Mouse (Mus musculus): ENCODE measurements around the gene Vmn1r51. TPM values are rescaled to one million over a fixed set of nuclear protein-coding genes. Genes with fewer than 3 reads are reported as not detected.
"Not testable (repeated sequence)": the region's sequence is repeated elsewhere in the genome, so short reads cannot be mapped to it uniquely, and the experiment has no call there.

Vmn1r51 gene
- not detected in 2 replicates for polyA plus RNA-seq (2016; fragmentation: Nextera tagmentation; extraction: Ambion mirVana)

- not testable (repeated sequence) for H3K9ac ChIP-seq; H3K4me1 ChIP-seq; H3K27ac ChIP-seq; H3K4me3 ChIP-seq; H3K9me3 ChIP-seq (replicated peaks); H3K4me2 ChIP-seq; H3K36me3 ChIP-seq; ATAC-seq; H3K27me3 ChIP-seq (replicated peaks)
- 76% methylated on average over 1 of the region's 1 CpGs for WGBS (ENCODE audit: insufficient replicate concordance)
These were observed at the start of gene Vmn1r51 for GRCm38 (mm10) chr6:90122296-90122695. Vmn1r51 (plus strand) TSS chr6:90122596.

- H3K4me3 ChIP-seq: no peak within 1 kb of the TSS
- no peak within 1 kb of the TSS for H3K27ac ChIP-seq
- H3K27me3 ChIP-seq (replicated peaks): no peaks in the 10 kb centered on the region
- no peaks in the 10 kb centered on the region for H3K36me3 ChIP-seq
- H3K4me1 ChIP-seq: no peaks in the 10 kb centered on the region
- H3K9me3 ChIP-seq (replicated peaks): peaks cover 9% of the 10 kb centered on the region
- WGBS (ENCODE audit: insufficient replicate concordance): 55% methylated on average over 4 of the region's 4 CpGs
- no peak for ATAC-seq
- no peak within 1 kb of the TSS for H3K9ac ChIP-seq
- no peak within 1 kb of the TSS for H3K4me2 ChIP-seq
These were observed 44.0 kb upstream of the Vmn1r51 start, which contains the start of gene Vmn1r49 for GRCm38 (mm10) chr6:90078406-90078805. Vmn1r49 (minus strand) TSS chr6:90078506.

GRCm38 (mm10) chr6:90100566-90100965, 21.8 kb upstream of the Vmn1r51 start:
- Histone ChIP-seq H3K9me3 (replicated peaks) (0 out of 2 replicates have a peak, but pooled peaks cover 5% of the 10 kb centered on the region), H3K4me3 (no peak overlapping the region), H3K27me3 (replicated peaks) (no peaks in the 10 kb centered on the region), H3K4me1 (no peaks in the 10 kb centered on the region), H3K27ac (no peak overlapping the region), H3K4me2 (no peak overlapping the region), H3K9ac (no peak overlapping the region), H3K36me3 (no peaks in the 10 kb centered on the region)
- no peak for ATAC-seq
- WGBS (ENCODE audit: insufficient replicate concordance): 68% methylated on average over 2 of the region's 2 CpGs

GRCm38 (mm10) chr6:90101130-90101529, 21.3 kb upstream of the Vmn1r51 start, which contains the start of gene Vmn1r50:
Vmn1r50 (plus strand) TSS chr6:90101430.
- no peak within 1 kb of the TSS for H3K27ac ChIP-seq
- H3K4me3 ChIP-seq: no peak within 1 kb of the TSS
- H3K4me1 ChIP-seq: no peaks in the 10 kb centered on the region
- 0 out of 2 replicates have a peak, but pooled peaks cover 5% of the 10 kb centered on the region for H3K9me3 ChIP-seq (replicated peaks)
- H3K36me3 ChIP-seq: no peaks in the 10 kb centered on the region
- H3K9ac ChIP-seq: no peak within 1 kb of the TSS
- ATAC-seq: no peak
- no peak within 1 kb of the TSS for H3K4me2 ChIP-seq
- no peaks in the 10 kb centered on the region for H3K27me3 ChIP-seq (replicated peaks)
- WGBS (ENCODE audit: insufficient replicate concordance): 30% methylated on average over 2 of the region's 2 CpGs

GRCm38 (mm10) chr6:90160139-90160538, 37.7 kb downstream of the Vmn1r51 start:
- H3K27ac ChIP-seq: no peak overlapping the region
- H3K9ac ChIP-seq: no peak overlapping the region
- no peaks in the 10 kb centered on the region for H3K27me3 ChIP-seq (replicated peaks)
- H3K9me3 ChIP-seq (replicated peaks): no peaks in the 10 kb centered on the region; the same call in 1 of the 2 replicates
- 65% methylated on average over 3 of the region's 3 CpGs for WGBS (ENCODE audit: insufficient replicate concordance)
- H3K36me3 ChIP-seq: no peaks in the 10 kb centered on the region
- H3K4me2 ChIP-seq: no peak overlapping the region
- no peak for ATAC-seq
- no peak overlapping the region for H3K4me3 ChIP-seq
- no peaks in the 10 kb centered on the region for H3K4me1 ChIP-seq

- H3K4me1 ChIP-seq: no peaks in the 10 kb centered on the region
- H3K27me3 ChIP-seq (replicated peaks): no peaks in the 10 kb centered on the region
- no peak within 1 kb of the TSS for H3K27ac ChIP-seq
- H3K4me3 ChIP-seq: no peak within 1 kb of the TSS
- no peak within 1 kb of the TSS for H3K4me2 ChIP-seq
- H3K9ac ChIP-seq: no peak within 1 kb of the TSS
- 34% methylated on average over 2 of the region's 2 CpGs for WGBS (ENCODE audit: insufficient replicate concordance)
- H3K9me3 ChIP-seq (replicated peaks): no peaks in the 10 kb centered on the region
- no peak for ATAC-seq
- no peaks in the 10 kb centered on the region for H3K36me3 ChIP-seq
These were observed 52.1 kb downstream of the Vmn1r51 start, which contains the start of gene Vmn1r52 for GRCm38 (mm10) chr6:90174508-90174907. Vmn1r52 (plus strand) TSS chr6:90174808.

Other genes with a start within 250 kb of the Vmn1r51 start
- not detected in 2 replicates for gene Vmn1r42, start 246.2 kb upstream of the Vmn1r51 start, polyA plus RNA-seq (2016; fragmentation: Nextera tagmentation; extraction: Ambion mirVana)
- not detected in 2 replicates for gene Vmn1r43, start 246.2 kb upstream of the Vmn1r51 start, polyA plus RNA-seq (2016; fragmentation: Nextera tagmentation; extraction: Ambion mirVana)
- gene Vmn1r44, start 238.9 kb upstream of the Vmn1r51 start, polyA plus RNA-seq (2016; fragmentation: Nextera tagmentation; extraction: Ambion mirVana): not detected in 2 replicates
- gene Vmn1r45, start 182.0 kb upstream of the Vmn1r51 start, polyA plus RNA-seq (2016; fragmentation: Nextera tagmentation; extraction: Ambion mirVana): not detected in 2 replicates
- gene Vmn1r46, start 153.3 kb upstream of the Vmn1r51 start, polyA plus RNA-seq (2016; fragmentation: Nextera tagmentation; extraction: Ambion mirVana): not detected in 2 replicates
- gene Vmn1r47, start 106.4 kb upstream of the Vmn1r51 start, polyA plus RNA-seq (2016; fragmentation: Nextera tagmentation; extraction: Ambion mirVana): not detected in 2 replicates
- gene Vmn1r48, start 85.8 kb upstream of the Vmn1r51 start, polyA plus RNA-seq (2016; fragmentation: Nextera tagmentation; extraction: Ambion mirVana): not detected in 2 replicates
- gene Vmn1r49, start 44.1 kb upstream of the Vmn1r51 start, polyA plus RNA-seq (2016; fragmentation: Nextera tagmentation; extraction: Ambion mirVana): not detected in 2 replicates
- not detected in 2 replicates for gene Vmn1r50, start 21.2 kb upstream of the Vmn1r51 start, polyA plus RNA-seq (2016; fragmentation: Nextera tagmentation; extraction: Ambion mirVana)
- gene Vmn1r52, start 52.2 kb downstream of the Vmn1r51 start, polyA plus RNA-seq (2016; fragmentation: Nextera tagmentation; extraction: Ambion mirVana): not detected in 2 replicates
- not detected in 2 replicates for gene V1ra8, start 80.2 kb downstream of the Vmn1r51 start, polyA plus RNA-seq (2016; fragmentation: Nextera tagmentation; extraction: Ambion mirVana)
- gene Vmn1r53, start 101.8 kb downstream of the Vmn1r51 start, polyA plus RNA-seq (2016; fragmentation: Nextera tagmentation; extraction: Ambion mirVana): not detected in 2 replicates
- not detected in 2 replicates for gene Vmn1r54, start 123.7 kb downstream of the Vmn1r51 start, polyA plus RNA-seq (2016; fragmentation: Nextera tagmentation; extraction: Ambion mirVana)
- gene BC048671, start 178.6 kb downstream of the Vmn1r51 start, polyA plus RNA-seq (2016; fragmentation: Nextera tagmentation; extraction: Ambion mirVana): not detected in 2 replicates
- gene Chst13, start 202.6 kb downstream of the Vmn1r51 start, polyA plus RNA-seq (2016; fragmentation: Nextera tagmentation; extraction: Ambion mirVana): 14.5 and 16.7 TPM in 2 replicates
- 3.9 TPM in 2 replicates for gene Uroc1, start 210.7 kb downstream of the Vmn1r51 start, polyA plus RNA-seq (2016; fragmentation: Nextera tagmentation; extraction: Ambion mirVana)
- gene Zxdc, start 246.9 kb downstream of the Vmn1r51 start, polyA plus RNA-seq (2016; fragmentation: Nextera tagmentation; extraction: Ambion mirVana): 5.6 and 7.9 TPM in 2 replicates